Mouse (Mus musculus): ENCODE measurements around the gene Rgl1. TPM values are rescaled to one million over a fixed set of nuclear protein-coding genes. Genes with fewer than 3 reads are reported as not detected.
A peak's percentile ranks its signal among the peaks of the same experiment; 100 is the strongest.

The Rgl1 gene
- total and polyA plus RNA-seq, 2 experiments from 2014 or later = 16.2 to 16.9 TPM

DNA sequence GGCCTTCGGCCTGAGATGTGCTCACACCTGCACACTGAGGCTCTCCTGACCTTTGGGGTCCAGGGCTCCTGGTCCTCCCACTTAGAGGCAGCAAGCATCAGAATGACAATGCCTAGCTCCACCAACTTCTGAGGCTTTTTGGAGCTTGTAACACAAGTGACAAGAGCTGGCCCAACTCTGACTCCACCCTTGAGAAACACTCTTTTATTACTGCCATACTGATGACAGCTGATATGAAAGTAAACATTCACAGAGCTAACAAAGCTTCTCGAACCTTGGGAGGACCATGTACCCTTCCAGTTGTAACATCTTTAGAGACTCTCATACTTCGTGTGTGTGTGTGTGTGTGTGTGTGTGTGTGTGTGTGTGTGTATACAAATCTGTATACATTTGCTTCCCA is 40.1 kb downstream of the Rgl1 start:
- no peaks in the 10 kb centered on the region for H3K27me3 ChIP-seq (ENCODE audit: insufficient read depth, low read length)

DNA sequence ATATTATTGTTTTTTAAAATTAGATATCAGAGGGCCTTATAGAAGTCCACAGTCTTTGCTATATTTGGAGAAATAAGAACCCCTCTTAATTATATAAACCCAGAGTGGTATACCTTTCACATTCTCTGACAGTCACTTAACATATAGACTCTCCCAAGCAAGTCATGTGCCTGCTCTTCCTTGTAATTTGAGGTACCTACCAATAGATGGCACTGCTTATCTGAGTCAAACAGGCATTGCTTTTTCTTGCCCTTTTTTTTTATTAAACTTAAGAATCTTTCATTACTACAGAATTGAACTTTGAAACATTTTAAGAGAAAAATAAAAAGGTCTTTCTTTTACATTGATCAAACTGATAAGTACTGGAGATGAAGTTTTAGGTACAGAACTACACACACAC is 41.9 kb downstream of the Rgl1 start:
- H3K9me3 ChIP-seq (ENCODE audit: low read length) = no peaks in the 10 kb centered on the region
- H3K4me3 ChIP-seq (ENCODE audit: low read depth, low read length) = no peak overlapping the region
- DNase-seq (ENCODE audit: low spot score) = no peak
- no peak overlapping the region for H3K27ac ChIP-seq (ENCODE audit: low read depth, low read length)
- no peaks in the 10 kb centered on the region for H3K36me3 ChIP-seq (ENCODE audit: insufficient read depth, low read length)
- no peaks in the 10 kb centered on the region for H3K27me3 ChIP-seq (ENCODE audit: insufficient read depth, low read length)
- no peaks in the 10 kb centered on the region for H3K4me1 ChIP-seq (ENCODE audit: insufficient read depth, low read length)
- no peak for ATAC-seq (ENCODE audit: low FRiP score)
- H3K4me2 ChIP-seq (ENCODE audit: low read depth, low read length, poor library complexity, severe bottlenecking) = no peak overlapping the region
- H3K9ac ChIP-seq (replicated peaks; ENCODE audit: low read length, poor library complexity, severe bottlenecking) = no peak overlapping the region
- TF ChIP-seq CTCF (IDR thresholded peaks at IDR 0.05) = no peak

More for the DNA sequence above, 40.1 kb downstream of the Rgl1 start:
- Histone ChIP-seq H3K9ac (replicated peaks; ENCODE audit: low read length, poor library complexity, severe bottlenecking) (no peak overlapping the region), H3K4me3 (ENCODE audit: low read depth, low read length) (no peak overlapping the region), H3K4me2 (ENCODE audit: low read depth, low read length, poor library complexity, severe bottlenecking) (no peak overlapping the region), H3K36me3 (ENCODE audit: insufficient read depth, low read length) (no peaks in the 10 kb centered on the region), H3K27ac (ENCODE audit: low read depth, low read length) (no peak overlapping the region), H3K4me1 (ENCODE audit: insufficient read depth, low read length) (no peaks in the 10 kb centered on the region), H3K9me3 (ENCODE audit: low read length) (no peaks in the 10 kb centered on the region)
- DNase-seq (ENCODE audit: low spot score) (no peak), ATAC-seq (ENCODE audit: low FRiP score) (no peak)
- whole genome bisulfite sequencing = 85% methylated on average over 3 of the region's 3 CpGs
- no peak for TF ChIP-seq CTCF (IDR thresholded peaks at IDR 0.05)

DNA sequence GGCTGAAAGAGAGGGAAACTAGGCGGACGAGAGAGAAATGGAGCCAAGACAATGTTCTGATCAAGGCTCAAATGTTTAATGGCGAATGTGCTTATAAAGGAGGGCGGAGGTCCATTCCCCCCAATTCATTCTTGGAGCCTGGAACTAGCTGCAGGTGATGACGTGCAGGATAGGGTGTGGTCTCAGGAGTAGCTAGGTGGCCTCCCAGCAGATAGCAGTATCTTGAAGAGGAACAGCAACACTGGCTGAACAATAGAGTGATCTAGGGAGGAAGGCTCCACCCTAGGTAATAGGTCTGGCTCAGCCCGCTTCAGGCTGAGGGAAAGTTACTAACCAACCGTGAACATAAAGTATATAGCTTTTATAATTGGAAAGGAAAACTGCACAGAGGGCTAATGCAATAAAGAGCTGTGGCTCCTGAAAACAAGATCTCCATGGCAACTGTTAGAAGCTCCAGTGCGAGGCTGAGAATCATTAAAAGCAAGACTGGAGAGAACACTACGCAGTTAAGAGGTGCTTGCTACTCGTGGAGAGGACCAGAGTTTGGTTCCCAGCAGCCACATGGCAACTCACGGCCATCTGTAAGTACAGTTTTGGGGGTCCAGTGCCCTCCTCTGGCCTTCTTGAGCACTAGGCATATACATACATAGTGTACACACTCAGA is 44.5 kb downstream of the Rgl1 start:
- H3K4me1 ChIP-seq (ENCODE audit: insufficient read depth, low read length) = no peaks in the 10 kb centered on the region
- ATAC-seq (ENCODE audit: low FRiP score) (no peak), DNase-seq (ENCODE audit: low spot score) (peak; percentile 23)
- H3K9ac ChIP-seq (replicated peaks; ENCODE audit: low read length, poor library complexity, severe bottlenecking) = no peak overlapping the region
- no peak overlapping the region for H3K4me3 ChIP-seq (ENCODE audit: low read depth, low read length)
- no peak overlapping the region for H3K4me2 ChIP-seq (ENCODE audit: low read depth, low read length, poor library complexity, severe bottlenecking)
- TF ChIP-seq CTCF (IDR thresholded peaks at IDR 0.05) = no peak
- H3K36me3 ChIP-seq (ENCODE audit: insufficient read depth, low read length) = no peaks in the 10 kb centered on the region
- 80% methylated on average over 11 of the region's 11 CpGs for WGBS
- H3K27ac ChIP-seq (ENCODE audit: low read depth, low read length) = no peak overlapping the region
- H3K27me3 ChIP-seq (ENCODE audit: insufficient read depth, low read length) = no peaks in the 10 kb centered on the region
- H3K9me3 ChIP-seq (ENCODE audit: low read length) = no peaks in the 10 kb centered on the region

DNA sequence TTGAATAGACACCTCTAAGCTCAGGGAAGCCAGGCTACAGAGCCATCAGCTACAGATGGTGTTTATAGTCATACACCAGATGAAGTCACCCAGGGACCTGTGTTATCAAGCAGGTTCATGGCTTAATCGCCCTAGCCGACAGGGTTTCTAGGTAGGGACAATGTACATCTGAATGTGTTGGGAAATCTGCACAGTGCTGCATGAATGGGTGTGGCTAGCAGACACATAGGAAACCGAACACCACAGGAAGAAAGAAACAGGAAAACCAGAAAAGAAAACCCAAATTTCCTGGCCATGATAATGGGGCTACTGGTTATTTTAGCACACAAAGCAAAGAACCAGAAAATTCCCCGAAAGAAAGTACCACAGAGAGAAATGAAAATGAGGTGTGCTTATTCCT is 45.2 kb downstream of the Rgl1 start:
- H3K9me3 ChIP-seq (ENCODE audit: low read length) = no peaks in the 10 kb centered on the region
- H3K27ac ChIP-seq (ENCODE audit: low read depth, low read length) = no peak overlapping the region
- DNase-seq (ENCODE audit: low spot score) = no peak
- H3K36me3 ChIP-seq (ENCODE audit: insufficient read depth, low read length) = no peaks in the 10 kb centered on the region
- WGBS = 88% methylated on average over 4 of the region's 4 CpGs
- H3K27me3 ChIP-seq (ENCODE audit: insufficient read depth, low read length) = no peaks in the 10 kb centered on the region
- no peaks in the 10 kb centered on the region for H3K4me1 ChIP-seq (ENCODE audit: insufficient read depth, low read length)
- no peak for ATAC-seq (ENCODE audit: low FRiP score)
- no peak for TF ChIP-seq CTCF (IDR thresholded peaks at IDR 0.05)
- no peak overlapping the region for H3K4me3 ChIP-seq (ENCODE audit: low read depth, low read length)
- H3K9ac ChIP-seq (replicated peaks; ENCODE audit: low read length, poor library complexity, severe bottlenecking) = no peak overlapping the region
- H3K4me2 ChIP-seq (ENCODE audit: low read depth, low read length, poor library complexity, severe bottlenecking) = no peak overlapping the region

DNA sequence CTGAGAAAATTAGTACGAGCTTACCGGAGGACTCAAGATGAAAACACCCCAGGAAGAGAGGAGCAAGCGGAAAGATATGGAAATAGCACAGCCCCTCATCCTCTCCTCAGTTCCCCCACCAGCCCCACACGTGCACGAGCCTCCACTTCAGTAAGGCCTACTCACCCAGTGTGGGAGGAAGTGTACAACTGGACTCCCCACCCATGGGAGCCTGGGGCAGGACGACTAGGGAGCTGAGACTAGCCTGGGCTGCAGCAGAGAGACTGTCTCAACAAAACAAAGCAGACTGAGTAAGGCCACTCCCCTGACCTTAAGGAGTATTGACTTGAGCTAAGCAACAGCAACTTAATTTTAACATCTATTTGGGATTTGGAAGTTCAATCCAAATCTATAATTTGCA is 48.0 kb downstream of the Rgl1 start:
- Histone ChIP-seq H3K9ac (replicated peaks; ENCODE audit: low read length, poor library complexity, severe bottlenecking) (no peak overlapping the region), H3K4me1 (ENCODE audit: insufficient read depth, low read length) (no peaks in the 10 kb centered on the region), H3K9me3 (ENCODE audit: low read length) (no peaks in the 10 kb centered on the region), H3K36me3 (ENCODE audit: insufficient read depth, low read length) (no peaks in the 10 kb centered on the region), H3K4me3 (ENCODE audit: low read depth, low read length) (no peak overlapping the region), H3K27ac (ENCODE audit: low read depth, low read length) (no peak overlapping the region), H3K4me2 (ENCODE audit: low read depth, low read length, poor library complexity, severe bottlenecking) (no peak overlapping the region), H3K27me3 (ENCODE audit: insufficient read depth, low read length) (no peaks in the 10 kb centered on the region)
- ATAC-seq (ENCODE audit: low FRiP score) (no peak), DNase-seq (ENCODE audit: low spot score) (no peak)
- no peak for TF ChIP-seq CTCF (IDR thresholded peaks at IDR 0.05)
- 64% methylated on average over 6 of the region's 6 CpGs for WGBS

DNA sequence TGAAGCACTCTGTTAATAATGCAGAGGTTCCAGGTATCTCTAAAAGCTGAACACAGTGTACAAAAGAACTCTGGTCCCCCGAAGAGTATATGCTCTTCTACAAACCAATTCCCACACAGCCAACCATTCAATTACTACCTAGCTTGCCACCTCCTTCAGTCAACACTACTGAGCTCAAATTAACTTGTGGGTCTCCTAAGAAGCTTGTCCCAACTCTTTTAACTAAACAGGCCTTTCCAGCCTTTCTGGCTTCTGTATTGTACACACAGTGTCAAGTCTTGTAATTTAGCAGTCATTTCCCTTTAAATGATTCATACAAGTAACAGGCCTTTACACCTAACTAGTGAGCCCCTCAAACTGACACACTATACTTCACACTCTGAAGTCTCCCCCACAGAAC is 48.8 kb downstream of the Rgl1 start:
- Histone ChIP-seq H3K36me3 (ENCODE audit: insufficient read depth, low read length) (no peaks in the 10 kb centered on the region), H3K9me3 (ENCODE audit: low read length) (no peaks in the 10 kb centered on the region), H3K4me1 (ENCODE audit: insufficient read depth, low read length) (no peaks in the 10 kb centered on the region), H3K27ac (ENCODE audit: low read depth, low read length) (no peak overlapping the region), H3K9ac (replicated peaks; ENCODE audit: low read length, poor library complexity, severe bottlenecking) (no peak overlapping the region), H3K27me3 (ENCODE audit: insufficient read depth, low read length) (no peaks in the 10 kb centered on the region), H3K4me2 (ENCODE audit: low read depth, low read length, poor library complexity, severe bottlenecking) (no peak overlapping the region), H3K4me3 (ENCODE audit: low read depth, low read length) (no peak overlapping the region)
- 90% methylated on average over 1 of the region's 1 CpGs for WGBS
- no peak for ATAC-seq (ENCODE audit: low FRiP score)
- DNase-seq (ENCODE audit: low spot score) = no peak
- TF ChIP-seq CTCF (IDR thresholded peaks at IDR 0.05) = no peak

Measured in midbrain, postnatal 0 days (tissue).